In the genomic region with DNA sequence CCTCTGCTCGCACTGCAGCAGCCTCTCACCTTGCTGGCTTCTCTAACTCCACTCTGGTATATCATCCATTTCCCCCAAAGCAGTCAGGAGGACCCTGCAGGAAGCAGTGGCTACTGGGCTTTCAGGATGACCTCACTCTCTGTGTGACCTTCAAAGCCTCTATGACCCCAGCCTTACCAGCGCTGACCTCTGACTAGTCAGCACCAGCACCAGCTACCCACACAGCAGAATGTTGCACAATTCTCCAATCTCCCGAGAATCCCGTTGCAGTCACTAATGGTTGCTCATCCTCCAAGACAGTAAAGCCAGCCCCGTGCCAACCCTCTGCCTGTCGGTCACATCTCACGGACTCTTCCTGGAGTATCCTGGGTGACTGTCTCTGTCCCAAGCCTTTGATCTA, we compare ENCODE assay signal across 16 mouse cellular contexts.
A peak's percentile ranks its signal among the peaks of the same experiment; 100 is the strongest.
DNase-seq lines count a peak whose midpoint lies in the region; ATAC-seq lines count a peak whose summit lies in the region.
"Had no signal": no experiment of that assay in that cellular context is flagged by ENCODE, and none has a peak within 500 bp of the region (broad histone marks: within the 10 kb centered on the region; RNA-seq: fewer than 3 reads in every experiment).

No protein-coding gene starts in this region.

- H3K9ac ChIP-seq in liver, embryonic 15.5 days, result no peak overlapping the region
- H3K9ac ChIP-seq: embryonic facial prominence, embryonic 12.5 days; forebrain, embryonic 15.5 days; hindbrain, embryonic 14.5 days; intestine, embryonic 15.5 days had no signal

- H3K36me3 ChIP-seq in heart, embryonic 10.5 days, result no peaks in the 10 kb centered on the region
- H3K36me3 ChIP-seq in liver, embryonic 15.5 days (replicated peaks), result no peaks in the 10 kb centered on the region
- H3K36me3 ChIP-seq: embryonic facial prominence, embryonic 12.5 days; forebrain, embryonic 15.5 days; intestine, embryonic 15.5 days had no signal

- ATAC-seq in liver, embryonic 15.5 days (ENCODE audit: insufficient read depth), result peak; percentile 31; the same call in 1 of the 2 replicates
- ATAC-seq: forebrain, embryonic 15.5 days; intestine, embryonic 15.5 days had no signal

- no peak overlapping the region for H3K4me2 ChIP-seq in liver, embryonic 15.5 days
- H3K4me2 ChIP-seq: embryonic facial prominence, embryonic 12.5 days; forebrain, embryonic 15.5 days; hindbrain, embryonic 14.5 days; intestine, embryonic 15.5 days had no signal

- no peaks in the 10 kb centered on the region for H3K27me3 ChIP-seq in heart, embryonic 10.5 days (ENCODE audit: insufficient read depth, poor library complexity, severe bottlenecking)
- no peaks in the 10 kb centered on the region for H3K27me3 ChIP-seq in liver, embryonic 15.5 days
- H3K27me3 ChIP-seq: embryonic facial prominence, embryonic 12.5 days; forebrain, embryonic 15.5 days; intestine, embryonic 15.5 days had no signal

- 82% methylated on average over 7 of the region's 7 CpGs for WGBS in heart, embryonic 10.5 days
- 59% methylated on average over 7 of the region's 7 CpGs for WGBS in liver, embryonic 15.5 days (ENCODE audit: insufficient replicate concordance)

- peak overlapping the region; percentile 47; the same call in 1 of the 2 replicates for H3K27ac ChIP-seq in heart, embryonic 10.5 days
- no peak overlapping the region for H3K27ac ChIP-seq in liver, embryonic 15.5 days (replicated peaks)
- H3K27ac ChIP-seq: embryonic facial prominence, embryonic 12.5 days; forebrain, embryonic 15.5 days; heart, adult 2 months; hindbrain, embryonic 14.5 days; intestine, embryonic 15.5 days had no signal

- H3K4me1 ChIP-seq in heart, embryonic 10.5 days, result peaks cover 51% of the 10 kb centered on the region
- H3K4me1 ChIP-seq in liver, embryonic 15.5 days (replicated peaks), result peaks cover 6% of the 10 kb centered on the region; the same call in 1 of the 2 replicates
- H3K4me1 ChIP-seq: embryonic facial prominence, embryonic 12.5 days; forebrain, embryonic 15.5 days; intestine, embryonic 15.5 days had no signal

- no peaks in the 10 kb centered on the region for H3K9me3 ChIP-seq in heart, embryonic 10.5 days
- H3K9me3 ChIP-seq in liver, embryonic 15.5 days (replicated peaks), result no peaks in the 10 kb centered on the region
- H3K9me3 ChIP-seq: embryonic facial prominence, embryonic 12.5 days; forebrain, embryonic 15.5 days; intestine, embryonic 15.5 days had no signal

- no peak for DNase-seq in heart, embryonic 10.5 days (ENCODE audit: low spot score)
- no peak for DNase-seq in heart, postnatal 36 days
- peak; percentile 86 for DNase-seq in adrenal gland, adult 2 months
- DNase-seq in adrenal gland, postnatal 14 days, result peak; percentile 71
- DNase-seq in spleen, adult 18-20 months, result no peak
- DNase-seq in gastrocnemius, postnatal 10 days, result no peak
- DNase-seq in ovary, postnatal 10 days (ENCODE audit: low spot score), result no peak
- DNase-seq: cerebellum, adult 11-12 months; cerebellum, adult 9-10 months; gastrocnemius, postnatal 14 days had no signal

- no peak overlapping the region for H3K4me3 ChIP-seq in heart, embryonic 10.5 days
- no peak overlapping the region for H3K4me3 ChIP-seq in liver, embryonic 15.5 days (replicated peaks)
- H3K4me3 ChIP-seq: embryonic facial prominence, embryonic 12.5 days; forebrain, embryonic 15.5 days; heart, adult 2 months; intestine, embryonic 15.5 days had no signal

- intact Hi-C loops in heart, postnatal 36 days (cut with DNase I), result loop anchor here (2.0 to 5.0 kb wide), 3 partner anchors 61 to 745 kb away; no protein-coding TSS in a partner anchor

Comparison
In these comparisons a context has a peak if more than half of its experiments do, and no peak if none do; other contexts are left out.
1. DNase-seq: peak in adrenal gland, adult 2 months (single experiment) and adrenal gland, postnatal 14 days (single experiment); none in heart, embryonic 10.5 days (single experiment), heart, postnatal 36 days (0 of 2), spleen, adult 18-20 months (0 of 2), gastrocnemius, postnatal 10 days (single experiment) and ovary, postnatal 10 days (single experiment).